Mouse (Mus musculus): Measurements from ENCODE around the gene L3mbtl1. TPM values are rescaled to one million over a fixed set of nuclear protein-coding genes. Genes with fewer than 3 reads are reported as not detected.

The L3mbtl1 gene
- polyA plus RNA-seq, 1 experiment: 5.2 TPM

DNA sequence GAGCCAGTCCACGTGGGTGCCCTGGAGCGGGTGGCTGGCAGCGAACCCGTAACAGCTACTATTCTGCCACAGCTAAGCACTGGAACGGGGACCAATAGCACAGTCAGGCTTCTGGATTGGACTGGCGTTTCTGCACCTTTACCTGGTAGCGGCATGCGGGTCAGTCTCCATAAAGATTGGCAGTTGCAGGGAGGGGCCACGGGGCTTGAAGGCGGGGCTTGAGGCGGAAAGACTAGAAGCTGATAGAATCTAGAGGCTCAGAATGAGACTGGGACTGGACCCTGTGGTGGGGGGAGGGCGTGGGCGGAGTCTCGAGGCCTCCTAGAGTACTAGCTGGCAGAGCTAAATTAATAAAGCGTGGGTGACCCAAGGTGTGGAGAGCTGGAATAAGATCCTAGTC, 4.5 kb downstream of the L3mbtl1 start:
- TF ChIP-seq CTCF (IDR thresholded peaks at IDR 0.05; ENCODE audit: borderline replicate concordance, extremely low read depth, insufficient read depth, insufficient read length) (no peak), POLR2A (IDR thresholded peaks at IDR 0.05; ENCODE audit: borderline replicate concordance, extremely low read depth, insufficient read depth, insufficient read length, poor library complexity, severe bottlenecking) (no peak)
- peak; percentile 28 for DNase-seq (ENCODE audit: low read depth)

DNA sequence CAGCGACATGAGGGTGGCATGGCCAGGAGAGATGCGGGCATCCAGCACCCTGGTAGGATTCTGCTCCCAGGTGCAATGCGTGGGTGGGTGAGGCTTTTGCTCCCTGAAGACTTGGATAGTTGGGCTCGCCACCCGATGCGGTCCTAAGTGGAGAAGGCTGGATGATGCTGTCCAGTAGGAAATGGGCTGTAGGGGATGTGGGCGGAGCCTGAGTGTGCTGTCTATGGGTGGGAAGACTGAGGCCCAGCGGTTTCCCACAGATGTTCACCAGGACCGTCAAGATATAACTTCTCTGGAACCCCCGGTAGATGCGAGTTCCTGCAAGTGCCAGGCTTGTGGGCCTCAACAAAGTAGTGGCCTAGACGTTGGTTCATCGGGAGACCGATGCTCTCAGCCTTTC, 4.9 kb downstream of the L3mbtl1 start:
- no peak for DNase-seq (ENCODE audit: low read depth)
- TF ChIP-seq POLR2A (IDR thresholded peaks at IDR 0.05; ENCODE audit: borderline replicate concordance, extremely low read depth, insufficient read depth, insufficient read length, poor library complexity, severe bottlenecking) (no peak), CTCF (IDR thresholded peaks at IDR 0.05; ENCODE audit: borderline replicate concordance, extremely low read depth, insufficient read depth, insufficient read length) (no peak)

GRCm38 (mm10) chr2:162950776-162951175, 7.5 kb downstream of the L3mbtl1 start:
- DNase-seq (ENCODE audit: low read depth): no peak
- TF ChIP-seq POLR2A (IDR thresholded peaks at IDR 0.05; ENCODE audit: borderline replicate concordance, extremely low read depth, insufficient read depth, insufficient read length, poor library complexity, severe bottlenecking) (no peak), CTCF (IDR thresholded peaks at IDR 0.05; ENCODE audit: borderline replicate concordance, extremely low read depth, insufficient read depth, insufficient read length) (no peak)

DNA sequence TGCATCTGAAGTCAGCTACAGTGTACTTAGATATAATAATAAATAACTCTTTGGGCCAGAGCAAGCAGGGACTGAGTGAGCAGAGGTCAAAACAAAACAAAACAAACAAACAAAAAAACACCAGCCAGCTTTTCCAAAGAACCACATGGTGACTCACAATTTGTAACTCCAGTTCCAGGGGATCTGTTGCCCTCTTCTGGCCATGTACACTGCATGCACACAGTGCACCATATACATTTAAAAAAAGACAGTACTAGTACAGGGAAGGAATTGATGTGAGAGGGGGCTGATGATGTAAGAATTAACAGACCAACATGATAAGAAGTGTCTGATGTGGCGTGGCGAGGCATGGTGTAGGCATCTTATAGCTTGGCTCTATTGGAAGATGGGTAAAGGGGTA, 13.6 kb downstream of the L3mbtl1 start:
- no peak for DNase-seq (ENCODE audit: low read depth)
- TF ChIP-seq CTCF (IDR thresholded peaks at IDR 0.05; ENCODE audit: borderline replicate concordance, extremely low read depth, insufficient read depth, insufficient read length): no peak; the same call in 1 of the 2 replicates
- TF ChIP-seq POLR2A (IDR thresholded peaks at IDR 0.05; ENCODE audit: borderline replicate concordance, extremely low read depth, insufficient read depth, insufficient read length, poor library complexity, severe bottlenecking): no peak

GRCm38 (mm10) chr2:162961321-162961720, 18.0 kb downstream of the L3mbtl1 start:
- DNase-seq (ENCODE audit: low read depth): no peak
- no peak for TF ChIP-seq CTCF (IDR thresholded peaks at IDR 0.05; ENCODE audit: borderline replicate concordance, extremely low read depth, insufficient read depth, insufficient read length)
- no peak for TF ChIP-seq POLR2A (IDR thresholded peaks at IDR 0.05; ENCODE audit: borderline replicate concordance, extremely low read depth, insufficient read depth, insufficient read length, poor library complexity, severe bottlenecking)

DNA sequence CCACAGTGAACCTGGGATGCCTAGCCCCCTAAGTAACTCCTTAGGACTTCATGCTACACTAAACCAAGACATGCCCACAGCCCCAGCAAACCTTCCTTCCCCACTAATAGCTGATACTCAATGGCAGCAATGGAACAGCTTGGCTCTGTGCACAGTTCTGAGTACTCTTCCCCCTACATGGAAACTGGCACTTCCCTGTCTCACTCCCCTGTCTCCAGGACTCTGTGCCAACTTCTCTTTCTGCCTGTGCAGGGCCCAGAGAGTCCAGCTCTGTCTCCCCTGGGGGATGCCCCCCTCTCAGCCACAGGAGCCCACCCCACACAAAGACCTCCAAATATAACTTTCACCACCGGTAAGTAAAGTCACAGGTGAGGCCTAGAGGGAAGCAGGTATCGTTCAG, 23.5 kb downstream of the L3mbtl1 start:
- no peak for DNase-seq (ENCODE audit: low read depth)
- no peak for TF ChIP-seq CTCF (IDR thresholded peaks at IDR 0.05; ENCODE audit: borderline replicate concordance, extremely low read depth, insufficient read depth, insufficient read length)
- TF ChIP-seq POLR2A (IDR thresholded peaks at IDR 0.05; ENCODE audit: borderline replicate concordance, extremely low read depth, insufficient read depth, insufficient read length, poor library complexity, severe bottlenecking): no peak

DNA sequence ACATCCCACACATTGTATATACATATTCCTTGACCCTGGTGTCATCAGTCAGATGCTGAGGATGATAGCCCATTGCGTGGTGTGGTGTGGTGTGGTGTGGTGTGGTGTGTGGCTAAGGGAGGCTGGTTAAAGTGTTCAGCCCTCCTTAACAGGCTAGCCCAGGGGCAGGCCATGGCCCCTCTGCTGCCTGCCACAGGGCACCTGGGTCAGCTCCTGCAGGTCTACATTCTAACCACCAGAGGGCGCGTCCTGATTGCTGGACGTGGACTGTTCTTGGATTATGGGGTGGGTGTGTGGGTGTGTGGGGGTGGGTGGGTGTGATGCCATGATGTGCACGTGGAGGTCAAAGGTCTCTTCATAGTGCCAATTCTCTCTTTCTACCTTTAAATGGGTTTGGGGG, 25.1 kb downstream of the L3mbtl1 start:
- peak; percentile 14 for DNase-seq (ENCODE audit: low read depth)
- TF ChIP-seq POLR2A (IDR thresholded peaks at IDR 0.05; ENCODE audit: borderline replicate concordance, extremely low read depth, insufficient read depth, insufficient read length, poor library complexity, severe bottlenecking) (no peak), CTCF (IDR thresholded peaks at IDR 0.05; ENCODE audit: borderline replicate concordance, extremely low read depth, insufficient read depth, insufficient read length) (peak; percentile 79)

GRCm38 (mm10) chr2:162969101-162969500, 25.8 kb downstream of the L3mbtl1 start:
- DNase-seq (ENCODE audit: low read depth): no peak
- TF ChIP-seq POLR2A (IDR thresholded peaks at IDR 0.05; ENCODE audit: borderline replicate concordance, extremely low read depth, insufficient read depth, insufficient read length, poor library complexity, severe bottlenecking) (no peak), CTCF (IDR thresholded peaks at IDR 0.05; ENCODE audit: borderline replicate concordance, extremely low read depth, insufficient read depth, insufficient read length) (no peak)

GRCm38 (mm10) chr2:162970896-162971295, 27.6 kb downstream of the L3mbtl1 start:
- no peak for DNase-seq (ENCODE audit: low read depth)

DNA sequence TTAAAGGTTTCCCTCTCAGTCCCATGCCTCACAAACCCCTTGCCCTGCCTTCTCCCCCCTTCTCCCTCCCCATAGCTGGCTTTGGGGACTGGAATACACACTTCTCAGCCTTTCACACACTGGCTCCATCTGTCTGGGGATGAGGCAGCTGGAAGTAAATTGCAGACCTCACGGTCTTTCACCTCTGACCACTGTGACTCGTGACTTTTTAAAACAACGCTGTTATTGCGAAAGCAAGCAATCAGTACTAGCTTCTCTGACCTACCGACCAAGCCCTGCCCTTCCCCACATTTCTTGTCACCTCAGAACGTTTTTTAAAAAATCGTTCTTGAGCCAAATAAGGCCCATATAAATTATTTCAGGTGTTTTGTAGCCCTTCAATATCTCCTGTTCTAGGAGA, 29.5 kb downstream of the L3mbtl1 start:
- no peak for TF ChIP-seq POLR2A (IDR thresholded peaks at IDR 0.05; ENCODE audit: borderline replicate concordance, extremely low read depth, insufficient read depth, insufficient read length, poor library complexity, severe bottlenecking)
- no peak for TF ChIP-seq CTCF (IDR thresholded peaks at IDR 0.05; ENCODE audit: borderline replicate concordance, extremely low read depth, insufficient read depth, insufficient read length)
- no peak for DNase-seq (ENCODE audit: low read depth)

More at GRCm38 (mm10) chr2:162970896-162971295, 27.6 kb downstream of the L3mbtl1 start:
- TF ChIP-seq CTCF (IDR thresholded peaks at IDR 0.05; ENCODE audit: borderline replicate concordance, extremely low read depth, insufficient read depth, insufficient read length): no peak
- TF ChIP-seq POLR2A (IDR thresholded peaks at IDR 0.05; ENCODE audit: borderline replicate concordance, extremely low read depth, insufficient read depth, insufficient read length, poor library complexity, severe bottlenecking): no peak

DNA sequence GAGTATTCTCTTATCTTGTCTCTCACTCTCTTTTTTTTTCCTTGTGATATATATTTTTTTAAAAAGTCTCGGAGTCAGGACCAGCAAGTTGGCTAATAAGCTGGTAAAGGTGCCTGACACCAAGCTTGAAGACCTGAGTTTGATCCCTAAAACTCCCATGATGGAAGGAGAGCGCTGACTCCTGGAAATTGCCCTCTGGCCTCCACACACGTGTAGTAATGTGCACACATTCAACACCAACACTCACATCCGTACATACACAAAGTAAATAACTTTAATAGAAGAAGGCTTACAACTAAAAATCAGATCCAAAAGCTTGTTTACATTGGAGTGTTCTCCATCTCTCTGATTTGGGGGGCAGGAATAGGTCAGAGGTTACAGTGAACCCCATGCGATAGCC, 29.9 kb downstream of the L3mbtl1 start:
- TF ChIP-seq POLR2A (IDR thresholded peaks at IDR 0.05; ENCODE audit: borderline replicate concordance, extremely low read depth, insufficient read depth, insufficient read length, poor library complexity, severe bottlenecking) (no peak), CTCF (IDR thresholded peaks at IDR 0.05; ENCODE audit: borderline replicate concordance, extremely low read depth, insufficient read depth, insufficient read length) (no peak)
- DNase-seq (ENCODE audit: low read depth): no peak

GRCm38 (mm10) chr2:162973637-162974036, 30.4 kb downstream of the L3mbtl1 start:
- TF ChIP-seq POLR2A (IDR thresholded peaks at IDR 0.05; ENCODE audit: borderline replicate concordance, extremely low read depth, insufficient read depth, insufficient read length, poor library complexity, severe bottlenecking) (no peak), CTCF (IDR thresholded peaks at IDR 0.05; ENCODE audit: borderline replicate concordance, extremely low read depth, insufficient read depth, insufficient read length) (no peak)
- peak; percentile 65 for DNase-seq (ENCODE audit: low read depth)
